Mouse (Mus musculus) kidney, embryonic 14.5 days (tissue): ENCODE measurements at regions not wholly inside any gene's neighbourhood (a gene's known extent, or its start where the extent isn't known, plus 50 kb on each side); places are given as distances from the start of the nearest gene placed in this dataset.

Experiments
- ATAC-seq: fragments of 200-750 bp; cut with Nextera tagmentation; 2 replicates; pipeline ENCODE4 v1.8.0; 2017; ENCODE audit warnings: moderate number of reproducible peaks, mild to moderate bottlenecking, moderate TSS enrichment, moderate library complexity; ENCODE audit not compliant: low FRiP score, low TSS enrichment
- H3K27ac ChIP-seq: fragments of 300-500 bp; sonication (generic); 2 replicates; pipeline ENCODE4 v1.5.1; 2014; ENCODE audit warnings: low read depth, mild to moderate bottlenecking, low read length, moderate library complexity, mixed read lengths
- H3K27me3 ChIP-seq: fragments of 300-500 bp; sonication (generic); 2 replicates; pipeline ENCODE4 v1.6.1; 2014; ENCODE audit warnings: mild to moderate bottlenecking, low read length; ENCODE audit not compliant: control insufficient read depth, insufficient read depth
- H3K36me3 ChIP-seq: fragments of 300-500 bp; sonication (generic); 2 replicates; pipeline ENCODE4 v1.6.1; 2014; ENCODE audit warnings: low read length, mixed read lengths; ENCODE audit not compliant: control insufficient read depth, insufficient read depth
- H3K4me1 ChIP-seq: fragments of 300-500 bp; sonication (generic); 2 replicates; pipeline ENCODE4 v1.6.1; 2014; ENCODE audit warnings: low read length, mixed read lengths; ENCODE audit not compliant: control insufficient read depth, insufficient read depth
- H3K4me2 ChIP-seq: fragments of 300-500 bp; sonication (generic); replicated peaks from 2 replicates; pipeline ENCODE4 v1.6.1; 2014; ENCODE audit warnings: low read depth, mild to moderate bottlenecking, low read length
- H3K4me3 ChIP-seq: fragments of 300-500 bp; sonication (generic); 2 replicates; pipeline ENCODE4 v1.5.1; 2014; ENCODE audit warnings: mild to moderate bottlenecking, low read length
- H3K9ac ChIP-seq: fragments of 300-500 bp; sonication (generic); 2 replicates; pipeline ENCODE4 v1.6.1; 2014; ENCODE audit warnings: low read depth, mild to moderate bottlenecking, low read length, moderate library complexity
- H3K9me3 ChIP-seq: fragments of 300-500 bp; sonication (generic); 2 replicates; pipeline ENCODE4 v1.6.1; 2016; ENCODE audit warnings: low read length; ENCODE audit not compliant: control insufficient read depth
- WGBS: fragments of 180-500 bp; shearing (Covaris S2); extraction: QIAGEN DNeasy Blood & Tissue Kit; methylation state at CpG from one replicate; pipeline ENCODE4 v1.1.7; 2014; 5-methylcytosine and 5-hydroxymethylcytosine counted together

- H3K4me3 ChIP-seq = no peak overlapping the region
- H3K27ac ChIP-seq = no peak overlapping the region
- H3K9ac ChIP-seq = no peak overlapping the region
- no peaks in the 10 kb centered on the region for H3K4me1 ChIP-seq
- no peak overlapping the region for H3K4me2 ChIP-seq
- H3K9me3 ChIP-seq = peaks cover 10% of the 10 kb centered on the region
- no peaks in the 10 kb centered on the region for H3K36me3 ChIP-seq
- no peaks in the 10 kb centered on the region for H3K27me3 ChIP-seq
- WGBS = 58% methylated on average over 7 of the region's 7 CpGs
- ATAC-seq = no peak
Measured at GRCm38 (mm10) chr16:90585171-90585570, 142.0 kb downstream of the Mis18a start.

- H3K4me3 ChIP-seq = no peak overlapping the region
- H3K4me2 ChIP-seq = no peak overlapping the region
- no peaks in the 10 kb centered on the region for H3K36me3 ChIP-seq
- H3K27me3 ChIP-seq = no peaks in the 10 kb centered on the region
- WGBS = 51% methylated on average over 8 of the region's 8 CpGs
- H3K27ac ChIP-seq = no peak overlapping the region
- H3K4me1 ChIP-seq = no peaks in the 10 kb centered on the region
- H3K9me3 ChIP-seq = no peaks in the 10 kb centered on the region
- ATAC-seq = no peak
- no peak overlapping the region for H3K9ac ChIP-seq
Measured at GRCm38 (mm10) chr16:90580411-90580810, 146.8 kb downstream of the Mis18a start.

GRCm38 (mm10) chr16:90571107-90571506, 156.1 kb downstream of the Mis18a start:
- H3K27ac ChIP-seq = no peak overlapping the region
- no peak overlapping the region for H3K4me3 ChIP-seq
- H3K27me3 ChIP-seq = no peaks in the 10 kb centered on the region
- no peak for ATAC-seq
- H3K4me1 ChIP-seq = no peaks in the 10 kb centered on the region
- no peak overlapping the region for H3K4me2 ChIP-seq
- H3K36me3 ChIP-seq = no peaks in the 10 kb centered on the region
- H3K9me3 ChIP-seq = 0 out of 2 replicates have a peak, but pooled peaks cover 3% of the 10 kb centered on the region
- no peak overlapping the region for H3K9ac ChIP-seq

- H3K4me1 ChIP-seq = no peaks in the 10 kb centered on the region
- H3K27me3 ChIP-seq = no peaks in the 10 kb centered on the region
- ATAC-seq = no peak
- H3K9ac ChIP-seq = no peak overlapping the region
- no peaks in the 10 kb centered on the region for H3K36me3 ChIP-seq
- 0 out of 2 replicates have a peak, but pooled peaks cover 3% of the 10 kb centered on the region for H3K9me3 ChIP-seq
- no peak overlapping the region for H3K27ac ChIP-seq
- WGBS = 91% methylated on average over 1 of the region's 1 CpGs
- H3K4me3 ChIP-seq = no peak overlapping the region
- no peak overlapping the region for H3K4me2 ChIP-seq
Measured at GRCm38 (mm10) chr16:90569826-90570225, 157.4 kb downstream of the Mis18a start.

GRCm38 (mm10) chr16:90565182-90565581, 162.0 kb downstream of the Mis18a start:
- H3K27ac ChIP-seq = no peak overlapping the region
- H3K4me3 ChIP-seq = no peak overlapping the region
- H3K4me1 ChIP-seq = no peaks in the 10 kb centered on the region
- no peaks in the 10 kb centered on the region for H3K27me3 ChIP-seq
- H3K4me2 ChIP-seq = no peak overlapping the region
- H3K9ac ChIP-seq = no peak overlapping the region
- H3K36me3 ChIP-seq = no peaks in the 10 kb centered on the region
- 0 out of 2 replicates have a peak, but pooled peaks cover 3% of the 10 kb centered on the region for H3K9me3 ChIP-seq
- WGBS = 71% methylated on average over 2 of the region's 2 CpGs
- no peak for ATAC-seq

- Histone ChIP-seq H3K4me3 (no peak overlapping the region), H3K4me1 (no peaks in the 10 kb centered on the region), H3K9ac (no peak overlapping the region), H3K27ac (no peak overlapping the region), H3K9me3 (peaks cover 10% of the 10 kb centered on the region), H3K4me2 (no peak overlapping the region), H3K36me3 (no peaks in the 10 kb centered on the region), H3K27me3 (no peaks in the 10 kb centered on the region)
- 93% methylated on average over 7 of the region's 7 CpGs for WGBS
- no peak for ATAC-seq
Measured at GRCm38 (mm10) chr16:90553120-90553519, 167.3 kb downstream of the Hunk start.

- H3K4me3 ChIP-seq = no peak overlapping the region
- H3K9me3 ChIP-seq = peaks cover 10% of the 10 kb centered on the region
- WGBS = 82% methylated on average over 3 of the region's 3 CpGs
- no peak overlapping the region for H3K4me2 ChIP-seq
- no peak overlapping the region for H3K9ac ChIP-seq
- no peaks in the 10 kb centered on the region for H3K4me1 ChIP-seq
- no peaks in the 10 kb centered on the region for H3K27me3 ChIP-seq
- no peak for ATAC-seq
- H3K36me3 ChIP-seq = no peaks in the 10 kb centered on the region
- no peak overlapping the region for H3K27ac ChIP-seq
Measured at GRCm38 (mm10) chr16:90551041-90551440, 165.2 kb downstream of the Hunk start.

- Histone ChIP-seq H3K4me1 (peaks cover 6% of the 10 kb centered on the region), H3K9me3 (peaks cover 10% of the 10 kb centered on the region), H3K4me3 (no peak overlapping the region), H3K27me3 (no peaks in the 10 kb centered on the region), H3K4me2 (no peak overlapping the region), H3K36me3 (no peaks in the 10 kb centered on the region), H3K27ac (no peak overlapping the region), H3K9ac (no peak overlapping the region)
- WGBS = 58% methylated on average over 13 of the region's 13 CpGs
- ATAC-seq = no peak
Measured at GRCm38 (mm10) chr16:90550058-90550795, 164.4 kb downstream of the Hunk start.
